In genomic region chr10:66907842-66908241, GRCm38 (mm10) we compare ENCODE assay signal across 30 mouse cellular contexts.
DNase-seq lines count a peak whose midpoint lies in the region; ATAC-seq and TF ChIP-seq lines count a peak whose summit lies in the region.
"Had no signal": no experiment of that assay in that cellular context is flagged by ENCODE, and none has a peak within 500 bp of the region (broad histone marks: within the 10 kb centered on the region; RNA-seq: fewer than 3 reads in every experiment).

No protein-coding gene starts in this region.

- TF ChIP-seq EP300 in MEL (IDR thresholded peaks at IDR 0.05; ENCODE audit: low read depth in 1 of 2, low read length in 2 of 2) = peak; percentile 73 to 81

- H3K79me2 ChIP-seq in MEL (ENCODE audit: control insufficient read depth, insufficient read depth, low read length, poor library complexity) = no peaks in the 10 kb centered on the region

- 69% methylated on average over 4 of the region's 4 CpGs for WGBS in hindbrain, embryonic 10.5 days
- WGBS in hindbrain, embryonic 12.5 days = 68% methylated on average over 4 of the region's 4 CpGs
- 20% methylated on average over 4 of the region's 4 CpGs for WGBS in liver, embryonic 11.5 days
- WGBS in liver, embryonic 16.5 days (ENCODE audit: insufficient replicate concordance) = 14% methylated on average over 4 of the region's 4 CpGs
- 53% methylated on average over 4 of the region's 4 CpGs for WGBS in midbrain, embryonic 13.5 days

- no peaks in the 10 kb centered on the region for H3K36me3 ChIP-seq in hindbrain, embryonic 10.5 days
- no peaks in the 10 kb centered on the region for H3K36me3 ChIP-seq in hindbrain, embryonic 12.5 days
- peaks cover 0 to 32% of the 10 kb centered on the region in 2 experiments; a peak in 2 of 4 replicates for H3K36me3 ChIP-seq in MEL (ENCODE audit: control insufficient read depth in 1 of 2, insufficient read depth in 2 of 2, low read length in 2 of 2)
- no peaks in the 10 kb centered on the region for H3K36me3 ChIP-seq in liver, embryonic 11.5 days (ENCODE audit: control insufficient read depth, insufficient read depth, low read length)
- no peaks in the 10 kb centered on the region for H3K36me3 ChIP-seq in liver, embryonic 16.5 days (ENCODE audit: control insufficient read depth, insufficient read depth)
- no peaks in the 10 kb centered on the region for H3K36me3 ChIP-seq in midbrain, embryonic 13.5 days
- H3K36me3 ChIP-seq: forebrain, embryonic 12.5 days; heart, embryonic 15.5 days; limb, embryonic 10.5 days; limb, embryonic 15.5 days; lung, embryonic 15.5 days; neural tube, embryonic 15.5 days had no signal

- no peaks in the 10 kb centered on the region for H3K9me3 ChIP-seq in hindbrain, embryonic 10.5 days
- no peaks in the 10 kb centered on the region for H3K9me3 ChIP-seq in hindbrain, embryonic 12.5 days (replicated peaks)
- no peaks in the 10 kb centered on the region for H3K9me3 ChIP-seq in MEL (replicated peaks; ENCODE audit: insufficient read depth, low read length)
- H3K9me3 ChIP-seq in liver, embryonic 11.5 days (ENCODE audit: control insufficient read depth, low read length) = no peaks in the 10 kb centered on the region
- H3K9me3 ChIP-seq in liver, embryonic 16.5 days (replicated peaks; ENCODE audit: control insufficient read depth, low read length) = no peaks in the 10 kb centered on the region
- no peaks in the 10 kb centered on the region for H3K9me3 ChIP-seq in midbrain, embryonic 13.5 days
- H3K9me3 ChIP-seq: forebrain, embryonic 12.5 days; heart, embryonic 15.5 days; limb, embryonic 10.5 days; limb, embryonic 15.5 days; lung, embryonic 15.5 days; neural tube, embryonic 15.5 days had no signal

- H3K9ac ChIP-seq in hindbrain, embryonic 12.5 days = no peak overlapping the region
- H3K9ac ChIP-seq in MEL (ENCODE audit: control insufficient read depth, low read depth, low read length, poor library complexity, severe bottlenecking) = no peak overlapping the region; the same call in 1 of the 2 replicates
- no peak overlapping the region for H3K9ac ChIP-seq in liver, embryonic 11.5 days (ENCODE audit: low read depth, low read length)
- H3K9ac ChIP-seq in liver, embryonic 16.5 days (ENCODE audit: low read depth, low read length) = no peak overlapping the region
- H3K9ac ChIP-seq in midbrain, embryonic 13.5 days (replicated peaks) = no peak overlapping the region
- H3K9ac ChIP-seq: forebrain, embryonic 12.5 days; forebrain, postnatal 0 days; heart, embryonic 15.5 days; hindbrain, embryonic 14.5 days; limb, embryonic 15.5 days; lung, embryonic 15.5 days; neural tube, embryonic 15.5 days had no signal

- H3K27ac ChIP-seq in hindbrain, embryonic 10.5 days = peak overlapping the region; percentile 8; the same call in 1 of the 2 replicates
- H3K27ac ChIP-seq in hindbrain, embryonic 12.5 days = no peak overlapping the region
- H3K27ac ChIP-seq in MEL (ENCODE audit: control insufficient read depth, low read depth, low read length) = peak overlapping the region; percentile 5; the same call in 1 of the 2 replicates
- no peak overlapping the region for H3K27ac ChIP-seq in liver, embryonic 11.5 days (ENCODE audit: low read depth, low read length)
- H3K27ac ChIP-seq in liver, embryonic 16.5 days (ENCODE audit: low read length) = no peak overlapping the region
- no peak overlapping the region for H3K27ac ChIP-seq in midbrain, embryonic 13.5 days
- H3K27ac ChIP-seq: forebrain, embryonic 12.5 days; heart, embryonic 15.5 days; hindbrain, embryonic 14.5 days; limb, embryonic 10.5 days; limb, embryonic 15.5 days; lung, embryonic 15.5 days; neural tube, embryonic 15.5 days had no signal

- no peak for TF ChIP-seq CTCF in MEL (IDR thresholded peaks at IDR 0.05 in 2 of 3, conservative IDR thresholded peaks at IDR 0.05 in 1 of 3; ENCODE audit: control insufficient read depth in 1 of 3, insufficient read depth in 1 of 3, low read depth in 2 of 3, low read length in 3 of 3, poor library complexity in 1 of 3, severe bottlenecking in 1 of 3)

- H3K4me2 ChIP-seq in hindbrain, embryonic 12.5 days (replicated peaks) = no peak overlapping the region
- H3K4me2 ChIP-seq in liver, embryonic 11.5 days = peak overlapping the region; percentile 20; the same call in 1 of the 2 replicates
- no peak overlapping the region for H3K4me2 ChIP-seq in liver, embryonic 16.5 days (ENCODE audit: low read depth, low read length)
- no peak overlapping the region for H3K4me2 ChIP-seq in midbrain, embryonic 13.5 days (replicated peaks)
- H3K4me2 ChIP-seq: forebrain, embryonic 12.5 days; heart, embryonic 15.5 days; hindbrain, embryonic 14.5 days; limb, embryonic 15.5 days; lung, embryonic 15.5 days; midbrain, embryonic 11.5 days; neural tube, embryonic 15.5 days had no signal

- ATAC-seq in hindbrain, embryonic 12.5 days (ENCODE audit: low FRiP score) = no peak
- ATAC-seq in liver, embryonic 11.5 days (replicated peaks; ENCODE audit: low FRiP score) = peak; percentile 83
- ATAC-seq in liver, embryonic 16.5 days (ENCODE audit: low read depth) = peak; percentile 37
- ATAC-seq in midbrain, embryonic 13.5 days = no peak
- ATAC-seq: forebrain, postnatal 0 days; intestine, postnatal 0 days had no signal

- no peak for TF ChIP-seq RAD21 in MEL (IDR thresholded peaks at IDR 0.05; ENCODE audit: low read depth, low read length)

- no peak overlapping the region for H3K4me3 ChIP-seq in hindbrain, embryonic 10.5 days
- H3K4me3 ChIP-seq in hindbrain, embryonic 12.5 days = no peak overlapping the region
- no peak overlapping the region for H3K4me3 ChIP-seq in MEL (ENCODE audit: control insufficient read depth in 1 of 2, insufficient read depth in 1 of 2, low read depth in 2 of 2, low read length in 2 of 2)
- H3K4me3 ChIP-seq in liver, embryonic 11.5 days (ENCODE audit: low read depth, low read length) = no peak overlapping the region
- no peak overlapping the region for H3K4me3 ChIP-seq in liver, embryonic 16.5 days (ENCODE audit: low read depth, low read length)
- H3K4me3 ChIP-seq in midbrain, embryonic 13.5 days (replicated peaks) = no peak overlapping the region
- H3K4me3 ChIP-seq: erythroblast, embryonic 14.5 days; forebrain, embryonic 12.5 days; heart, embryonic 15.5 days; limb, embryonic 10.5 days; limb, embryonic 15.5 days; lung, embryonic 15.5 days; myocyte; neural tube, embryonic 15.5 days had no signal

- no peak for TF ChIP-seq POLR2A in MEL (IDR thresholded peaks at IDR 0.05; ENCODE audit: control insufficient read depth in 1 of 2, insufficient read depth in 1 of 2, low read depth in 1 of 2, low read length in 2 of 2, poor library complexity in 1 of 2)

- H3K4me1 ChIP-seq in hindbrain, embryonic 10.5 days (replicated peaks) = peaks cover 21% of the 10 kb centered on the region
- H3K4me1 ChIP-seq in hindbrain, embryonic 12.5 days = peaks cover 16% of the 10 kb centered on the region
- peaks cover 2 to 27% of the 10 kb centered on the region in 2 experiments; a peak in 3 of 4 replicates for H3K4me1 ChIP-seq in MEL (ENCODE audit: control insufficient read depth in 1 of 2, insufficient read depth in 2 of 2, low read length in 2 of 2)
- H3K4me1 ChIP-seq in liver, embryonic 11.5 days (replicated peaks; ENCODE audit: control insufficient read depth, insufficient read depth, low read length) = peaks cover 12% of the 10 kb centered on the region
- peaks cover 10% of the 10 kb centered on the region for H3K4me1 ChIP-seq in liver, embryonic 16.5 days (ENCODE audit: control insufficient read depth, low read depth, low read length)
- H3K4me1 ChIP-seq in midbrain, embryonic 13.5 days (replicated peaks) = peaks cover 5% of the 10 kb centered on the region

- H3K27me3 ChIP-seq in hindbrain, embryonic 10.5 days (ENCODE audit: insufficient read depth, poor library complexity, severe bottlenecking) = no peaks in the 10 kb centered on the region
- no peaks in the 10 kb centered on the region for H3K27me3 ChIP-seq in hindbrain, embryonic 12.5 days
- H3K27me3 ChIP-seq in MEL (ENCODE audit: control insufficient read depth in 1 of 2, insufficient read depth in 2 of 2, low read length in 2 of 2) = no peaks in the 10 kb centered on the region
- H3K27me3 ChIP-seq in liver, embryonic 11.5 days (replicated peaks; ENCODE audit: control insufficient read depth, insufficient read depth, low read length) = no peaks in the 10 kb centered on the region
- H3K27me3 ChIP-seq in liver, embryonic 16.5 days (ENCODE audit: control insufficient read depth, insufficient read depth, low read depth, low read length) = no peaks in the 10 kb centered on the region
- H3K27me3 ChIP-seq in midbrain, embryonic 13.5 days = no peaks in the 10 kb centered on the region
- H3K27me3 ChIP-seq: heart, embryonic 15.5 days; limb, embryonic 15.5 days; lung, embryonic 15.5 days; neural tube, embryonic 15.5 days had no signal

- no peak for DNase-seq in hindbrain, embryonic 10.5 days (ENCODE audit: low spot score)
- peak; percentile 76 for DNase-seq in MEL (ENCODE audit: low read depth, low spot score)
- DNase-seq in liver, embryonic 11.5 days (ENCODE audit: low spot score) = no peak
- DNase-seq in lung, postnatal 4 days = no peak
- DNase-seq in kidney, adult 8-10 months = no peak
- DNase-seq: adrenal gland, postnatal 10 days; cerebellum, adult 18-20 months; cerebellum, postnatal 10 days; forebrain, postnatal 0 days; heart, postnatal 36 days; kidney, postnatal 14 days; layer of hippocampus, adult 9-11 months; lung, postnatal 36 days; right cerebral cortex, postnatal 25 days; thymus, adult 2 months; thymus, postnatal 36 days had no signal

TF ChIP-seq in MEL, 35 proteins besides CTCF, POLR2A, EP300 and RAD21 (continues in another document):
- 0 out of 2 replicates have a peak, but pooled peaks have one; percentile 41 for TF ChIP-seq TBP (IDR thresholded peaks at IDR 0.05; ENCODE audit: low read depth, low read length)
- no peak for TF ChIP-seq CHD2 (IDR thresholded peaks at IDR 0.05; ENCODE audit: low read length)
- no peak for TF ChIP-seq MAFK (IDR thresholded peaks at IDR 0.05; ENCODE audit: borderline replicate concordance, low read depth, low read length)
- no peak for TF ChIP-seq KAT2A (conservative IDR thresholded peaks at IDR 0.05; ENCODE audit: low read depth, low read length)
- no peak for TF ChIP-seq ZNF384 (IDR thresholded peaks at IDR 0.05; ENCODE audit: low read depth, low read length)
- TF ChIP-seq TCF12 (IDR thresholded peaks at IDR 0.05; ENCODE audit: low read depth, low read length) = peak; percentile 78
- peak; percentile 47; the same call in 1 of the 2 replicates for TF ChIP-seq ETS1 (IDR thresholded peaks at IDR 0.05; ENCODE audit: low read depth, low read length)
- peak; percentile 84 for TF ChIP-seq TAL1 (IDR thresholded peaks at IDR 0.05; ENCODE audit: low read length)
- TF ChIP-seq MXI1 (IDR thresholded peaks at IDR 0.05; ENCODE audit: low read depth, low read length) = peak; percentile 38; the same call in 1 of the 2 replicates
- no peak for TF ChIP-seq E2F4 (IDR thresholded peaks at IDR 0.05; ENCODE audit: borderline replicate concordance, low read depth, low read length)
- peak; percentile 73 for TF ChIP-seq GATA1 (IDR thresholded peaks at IDR 0.05; ENCODE audit: low read depth, low read length)
- TF ChIP-seq GABPA (IDR thresholded peaks at IDR 0.05; ENCODE audit: low read depth, low read length) = no peak
- TF ChIP-seq ZC3H11A (IDR thresholded peaks at IDR 0.05; ENCODE audit: low read depth, low read length) = no peak
- TF ChIP-seq SIN3A (IDR thresholded peaks at IDR 0.05; ENCODE audit: low read length) = peak; percentile 39; the same call in 1 of the 2 replicates

Comparison
In these comparisons a context has a peak if more than half of its experiments do, and no peak if none do; other contexts are left out.
1. H3K27ac ChIP-seq: peak in hindbrain, embryonic 10.5 days (single experiment) and MEL (single experiment); none in hindbrain, embryonic 12.5 days (single experiment), liver, embryonic 11.5 days (single experiment), liver, embryonic 16.5 days (single experiment) and midbrain, embryonic 13.5 days (single experiment).
2. ATAC-seq: peak in liver, embryonic 11.5 days (single experiment) and liver, embryonic 16.5 days (single experiment); none in hindbrain, embryonic 12.5 days (single experiment) and midbrain, embryonic 13.5 days (single experiment).